Mouse (Mus musculus): ENCODE measurements around the gene Msgn1. TPM values are rescaled to one million over a fixed set of nuclear protein-coding genes. Genes with fewer than 3 reads are reported as not detected.

Gene Msgn1
- polyA plus RNA-seq, 1 experiment from 2014 or later, result not detected

GRCm38 (mm10) chr12:11222566-11222965 is 13.8 kb upstream of the Msgn1 start:
- H3K9ac ChIP-seq (ENCODE audit: low read length), result no peak overlapping the region
- H3K4me2 ChIP-seq (ENCODE audit: low read length), result no peak overlapping the region
- H3K27me3 ChIP-seq (replicated peaks; ENCODE audit: control insufficient read depth, insufficient read depth, low read length), result no peaks in the 10 kb centered on the region
- ATAC-seq (replicated peaks; ENCODE audit: low FRiP score, low TSS enrichment, low read depth) (no peak), DNase-seq (ENCODE audit: low spot score) (no peak)
- no peak overlapping the region for H3K4me3 ChIP-seq (ENCODE audit: low read depth, low read length)
- no peaks in the 10 kb centered on the region for H3K9me3 ChIP-seq (ENCODE audit: control insufficient read depth, low read length)
- peaks cover 8% of the 10 kb centered on the region for H3K4me1 ChIP-seq (replicated peaks; ENCODE audit: control insufficient read depth, insufficient read depth, low read length)
- H3K27ac ChIP-seq (ENCODE audit: low read depth), result no peak overlapping the region
- H3K36me3 ChIP-seq (ENCODE audit: control insufficient read depth, insufficient read depth, low read length), result no peaks in the 10 kb centered on the region
- WGBS, result 55% methylated on average over 3 of the region's 3 CpGs

DNA sequence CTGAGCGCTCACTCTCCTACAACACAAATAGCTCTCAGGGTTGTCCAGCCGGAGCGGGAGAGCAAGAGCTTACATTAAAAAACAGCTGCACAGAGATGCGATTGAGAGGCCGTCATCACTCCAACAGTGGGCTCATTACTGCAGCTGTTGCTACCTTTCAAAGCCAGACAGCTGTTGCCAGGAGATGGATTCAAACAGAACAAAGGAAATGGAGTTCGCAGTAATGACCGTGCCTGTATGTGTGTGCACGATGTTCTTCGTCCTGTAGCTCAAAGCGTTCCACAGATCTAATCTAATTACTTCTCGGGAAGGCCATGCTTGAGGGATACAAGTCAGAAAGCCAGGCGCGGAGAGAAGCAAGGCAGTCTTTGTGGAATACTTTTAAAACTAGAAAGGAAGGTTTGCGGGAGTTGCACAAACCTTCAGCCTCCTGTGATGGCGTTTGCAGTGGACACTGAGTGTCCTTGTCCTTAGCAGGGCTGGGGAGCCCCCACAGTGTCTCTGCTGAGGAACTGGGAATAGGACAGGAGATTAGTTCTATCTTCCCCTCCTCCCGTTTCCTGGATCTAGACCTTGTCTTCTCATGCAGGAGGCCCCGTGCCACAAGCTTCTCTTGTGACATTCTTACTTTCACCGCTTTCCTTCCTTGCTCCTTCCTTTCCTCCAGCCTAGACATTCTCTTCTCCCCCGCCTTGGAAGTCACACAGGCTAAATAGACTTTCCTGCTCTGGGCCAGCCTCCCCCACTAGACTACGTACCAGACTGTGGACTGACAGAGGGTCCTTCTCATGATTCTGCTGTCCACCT is 13.0 kb upstream of the Msgn1 start:
- H3K27me3 ChIP-seq (replicated peaks; ENCODE audit: control insufficient read depth, insufficient read depth, low read length), result no peaks in the 10 kb centered on the region
- no peaks in the 10 kb centered on the region for H3K36me3 ChIP-seq (ENCODE audit: control insufficient read depth, insufficient read depth, low read length)
- no peak overlapping the region for H3K4me2 ChIP-seq (ENCODE audit: low read length)
- no peak overlapping the region for H3K9ac ChIP-seq (ENCODE audit: low read length)
- H3K4me1 ChIP-seq (replicated peaks; ENCODE audit: control insufficient read depth, insufficient read depth, low read length), result peaks cover 2% of the 10 kb centered on the region; the same call in 1 of the 2 replicates
- H3K27ac ChIP-seq (ENCODE audit: low read depth), result 0 out of 2 replicates have a peak overlapping the region, but pooled peaks have one; percentile 43
- H3K4me3 ChIP-seq (ENCODE audit: low read depth, low read length), result no peak overlapping the region
- 58% methylated on average over 20 of the region's 20 CpGs for WGBS
- no peaks in the 10 kb centered on the region for H3K9me3 ChIP-seq (ENCODE audit: control insufficient read depth, low read length)
- DNase-seq (ENCODE audit: low spot score), result peak; percentile 59
- 0 out of 2 replicates have a peak, but pooled peaks have one; percentile 32 for ATAC-seq (replicated peaks; ENCODE audit: low FRiP score, low TSS enrichment, low read depth)

GRCm38 (mm10) chr12:11217726-11218250 is 9.0 kb upstream of the Msgn1 start:
- 56% methylated on average over 7 of the region's 7 CpGs for WGBS
- no peak overlapping the region for H3K27ac ChIP-seq (ENCODE audit: low read depth)
- ATAC-seq (replicated peaks; ENCODE audit: low FRiP score, low TSS enrichment, low read depth), result no peak
- H3K9me3 ChIP-seq (ENCODE audit: control insufficient read depth, low read length), result no peaks in the 10 kb centered on the region
- H3K4me1 ChIP-seq (replicated peaks; ENCODE audit: control insufficient read depth, insufficient read depth, low read length), result no peaks in the 10 kb centered on the region; the same call in 1 of the 2 replicates
- no peaks in the 10 kb centered on the region for H3K36me3 ChIP-seq (ENCODE audit: control insufficient read depth, insufficient read depth, low read length)
- no peak overlapping the region for H3K4me3 ChIP-seq (ENCODE audit: low read depth, low read length)
- H3K27me3 ChIP-seq (replicated peaks; ENCODE audit: control insufficient read depth, insufficient read depth, low read length), result no peaks in the 10 kb centered on the region
- H3K9ac ChIP-seq (ENCODE audit: low read length), result no peak overlapping the region
- H3K4me2 ChIP-seq (ENCODE audit: low read length), result no peak overlapping the region
- no peak for DNase-seq (ENCODE audit: low spot score)

- Histone ChIP-seq H3K4me1 (replicated peaks; ENCODE audit: control insufficient read depth, insufficient read depth, low read length) (no peaks in the 10 kb centered on the region; the same call in 1 of the 2 replicates), H3K4me2 (ENCODE audit: low read length) (no peak overlapping the region), H3K9me3 (ENCODE audit: control insufficient read depth, low read length) (no peaks in the 10 kb centered on the region), H3K36me3 (ENCODE audit: control insufficient read depth, insufficient read depth, low read length) (no peaks in the 10 kb centered on the region), H3K27ac (ENCODE audit: low read depth) (no peak overlapping the region), H3K4me3 (ENCODE audit: low read depth, low read length) (no peak overlapping the region), H3K27me3 (replicated peaks; ENCODE audit: control insufficient read depth, insufficient read depth, low read length) (no peaks in the 10 kb centered on the region), H3K9ac (ENCODE audit: low read length) (no peak overlapping the region)
- WGBS, result 77% methylated on average over 3 of the region's 3 CpGs
- ATAC-seq (replicated peaks; ENCODE audit: low FRiP score, low TSS enrichment, low read depth), result no peak
- no peak for DNase-seq (ENCODE audit: low spot score)
Measured at GRCm38 (mm10) chr12:11216454-11216853, 7.7 kb upstream of the Msgn1 start.

- DNase-seq (ENCODE audit: low spot score), result no peak
- Histone ChIP-seq H3K36me3 (ENCODE audit: control insufficient read depth, insufficient read depth, low read length) (no peaks in the 10 kb centered on the region), H3K4me2 (ENCODE audit: low read length) (no peak overlapping the region), H3K4me1 (replicated peaks; ENCODE audit: control insufficient read depth, insufficient read depth, low read length) (no peaks in the 10 kb centered on the region), H3K27me3 (replicated peaks; ENCODE audit: control insufficient read depth, insufficient read depth, low read length) (no peaks in the 10 kb centered on the region), H3K4me3 (ENCODE audit: low read depth, low read length) (no peak overlapping the region), H3K27ac (ENCODE audit: low read depth) (no peak overlapping the region), H3K9ac (ENCODE audit: low read length) (no peak overlapping the region), H3K9me3 (ENCODE audit: control insufficient read depth, low read length) (no peaks in the 10 kb centered on the region)
- no peak for ATAC-seq (replicated peaks; ENCODE audit: low FRiP score, low TSS enrichment, low read depth)
- WGBS, result 92% methylated on average over 2 of the region's 2 CpGs
Measured at GRCm38 (mm10) chr12:11215555-11215954, 6.8 kb upstream of the Msgn1 start.

- DNase-seq (ENCODE audit: low spot score) (no peak), ATAC-seq (replicated peaks; ENCODE audit: low FRiP score, low TSS enrichment, low read depth) (no peak)
- Histone ChIP-seq H3K9ac (ENCODE audit: low read length) (no peak overlapping the region), H3K36me3 (ENCODE audit: control insufficient read depth, insufficient read depth, low read length) (no peaks in the 10 kb centered on the region), H3K4me3 (ENCODE audit: low read depth, low read length) (no peak overlapping the region), H3K4me2 (ENCODE audit: low read length) (no peak overlapping the region), H3K27ac (ENCODE audit: low read depth) (no peak overlapping the region), H3K9me3 (ENCODE audit: control insufficient read depth, low read length) (no peaks in the 10 kb centered on the region), H3K27me3 (replicated peaks; ENCODE audit: control insufficient read depth, insufficient read depth, low read length) (no peaks in the 10 kb centered on the region), H3K4me1 (replicated peaks; ENCODE audit: control insufficient read depth, insufficient read depth, low read length) (no peaks in the 10 kb centered on the region)
Measured at GRCm38 (mm10) chr12:11214776-11215175, 6.0 kb upstream of the Msgn1 start.

GRCm38 (mm10) chr12:11212881-11213280 is 4.1 kb upstream of the Msgn1 start:
- H3K9me3 ChIP-seq (ENCODE audit: control insufficient read depth, low read length), result no peaks in the 10 kb centered on the region
- WGBS, result 85% methylated on average over 1 of the region's 1 CpGs
- ATAC-seq (replicated peaks; ENCODE audit: low FRiP score, low TSS enrichment, low read depth) (no peak), DNase-seq (ENCODE audit: low spot score) (no peak)
- no peak overlapping the region for H3K9ac ChIP-seq (ENCODE audit: low read length)
- no peak overlapping the region for H3K4me2 ChIP-seq (ENCODE audit: low read length)
- no peak overlapping the region for H3K4me3 ChIP-seq (ENCODE audit: low read depth, low read length)
- H3K27me3 ChIP-seq (replicated peaks; ENCODE audit: control insufficient read depth, insufficient read depth, low read length), result no peaks in the 10 kb centered on the region
- H3K4me1 ChIP-seq (replicated peaks; ENCODE audit: control insufficient read depth, insufficient read depth, low read length), result no peaks in the 10 kb centered on the region
- H3K27ac ChIP-seq (ENCODE audit: low read depth), result no peak overlapping the region
- no peaks in the 10 kb centered on the region for H3K36me3 ChIP-seq (ENCODE audit: control insufficient read depth, insufficient read depth, low read length)

DNA sequence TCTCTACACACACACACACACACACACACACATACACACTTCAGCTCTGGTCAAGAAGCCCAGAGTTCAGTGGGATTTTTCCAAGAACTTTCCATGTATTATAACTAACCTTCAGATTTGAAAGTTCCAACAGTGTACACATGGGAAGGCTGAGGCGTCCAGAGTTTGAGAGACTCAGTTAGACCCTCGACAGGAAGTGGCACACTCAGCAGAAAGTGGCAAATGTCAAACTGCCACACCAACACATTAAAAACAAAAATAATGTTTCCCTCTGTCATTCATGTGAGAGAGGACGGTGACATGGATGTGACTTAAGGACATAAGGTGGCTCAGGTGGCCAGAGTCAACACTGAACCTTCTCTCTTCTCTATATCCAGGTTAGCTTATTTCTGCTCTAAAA is 1.6 kb upstream of the Msgn1 start:
- ATAC-seq (replicated peaks; ENCODE audit: low FRiP score, low TSS enrichment, low read depth), result no peak

GRCm38 (mm10) chr12:11209636-11210035 is 864 bp upstream of the Msgn1 start:
- Histone ChIP-seq H3K4me2 (ENCODE audit: low read length) (no peak overlapping the region), H3K9me3 (ENCODE audit: control insufficient read depth, low read length) (no peaks in the 10 kb centered on the region), H3K4me3 (ENCODE audit: low read depth, low read length) (no peak overlapping the region), H3K4me1 (replicated peaks; ENCODE audit: control insufficient read depth, insufficient read depth, low read length) (no peaks in the 10 kb centered on the region; the same call in 1 of the 2 replicates), H3K9ac (ENCODE audit: low read length) (no peak overlapping the region), H3K27ac (ENCODE audit: low read depth) (no peak overlapping the region), H3K27me3 (replicated peaks; ENCODE audit: control insufficient read depth, insufficient read depth, low read length) (no peaks in the 10 kb centered on the region), H3K36me3 (ENCODE audit: control insufficient read depth, insufficient read depth, low read length) (no peaks in the 10 kb centered on the region)
- ATAC-seq (replicated peaks; ENCODE audit: low FRiP score, low TSS enrichment, low read depth) (no peak), DNase-seq (ENCODE audit: low spot score) (no peak)
- 41% methylated on average over 5 of the region's 5 CpGs for WGBS

More for the DNA sequence above, 1.6 kb upstream of the Msgn1 start:
- DNase-seq (ENCODE audit: low spot score), result no peak
- no peaks in the 10 kb centered on the region for H3K9me3 ChIP-seq (ENCODE audit: control insufficient read depth, low read length)
- no peak overlapping the region for H3K9ac ChIP-seq (ENCODE audit: low read length)
- H3K27ac ChIP-seq (ENCODE audit: low read depth), result no peak overlapping the region
- no peak overlapping the region for H3K4me3 ChIP-seq (ENCODE audit: low read depth, low read length)
- H3K36me3 ChIP-seq (ENCODE audit: control insufficient read depth, insufficient read depth, low read length), result no peaks in the 10 kb centered on the region
- no peaks in the 10 kb centered on the region for H3K27me3 ChIP-seq (replicated peaks; ENCODE audit: control insufficient read depth, insufficient read depth, low read length)
- WGBS, result 65% methylated on average over 3 of the region's 3 CpGs
- H3K4me2 ChIP-seq (ENCODE audit: low read length), result no peak overlapping the region
- H3K4me1 ChIP-seq (replicated peaks; ENCODE audit: control insufficient read depth, insufficient read depth, low read length), result no peaks in the 10 kb centered on the region
